Mouse (Mus musculus) midbrain, embryonic 10.5 days (tissue): ENCODE measurements around the gene Calhm1. TPM values are rescaled to one million over a fixed set of nuclear protein-coding genes. Genes with fewer than 3 reads are reported as not detected.

Source experiments
- DNase-seq: peaks from one replicate; pipeline ENCODE4 v3.0.0-alpha.2; 2017; ENCODE audit warnings: low spot score
- H3K27ac ChIP-seq: fragments of 300-500 bp; sonication (generic); replicated peaks from 2 replicates; pipeline ENCODE4 v1.5.1; 2016; ENCODE audit warnings: mild to moderate bottlenecking
- H3K27me3 ChIP-seq: fragments of 300-500 bp; sonication (generic); 2 replicates; pipeline ENCODE4 v1.6.1; 2016; ENCODE audit warnings: low read depth, mild to moderate bottlenecking; ENCODE audit not compliant: poor library complexity, severe bottlenecking
- H3K36me3 ChIP-seq: fragments of 300-500 bp; sonication (generic); 2 replicates; pipeline ENCODE4 v1.6.1; 2016; ENCODE audit warnings: mild to moderate bottlenecking, moderate library complexity
- H3K4me1 ChIP-seq: fragments of 300-500 bp; sonication (generic); 2 replicates; pipeline ENCODE4 v1.6.1; 2016
- H3K4me3 ChIP-seq: fragments of 300-500 bp; sonication (generic); 2 replicates; pipeline ENCODE4 v1.5.1; 2016; ENCODE audit warnings: mild to moderate bottlenecking, moderate library complexity
- H3K9me3 ChIP-seq: fragments of 300-500 bp; sonication (generic); replicated peaks from 2 replicates; pipeline ENCODE4 v1.6.1; 2016; ENCODE audit warnings: mild to moderate bottlenecking
- WGBS: fragments of 180-500 bp; shearing (Covaris S2); methylation state at CpG from one replicate; pipeline ENCODE4 v1.1.7; 2016; 5-methylcytosine and 5-hydroxymethylcytosine counted together
- polyA plus RNA-seq: library from polyadenylated mRNA; unstranded; fragments of >200 nt; fragmentation: Nextera tagmentation; extraction: Ambion mirVana; gene quantifications from 2 replicates; pipeline ENCODE4 v1.2.1, GENCODE M21; 2016

Gene Calhm1
- polyA plus RNA-seq, result not detected in 2 replicates

- H3K4me3 ChIP-seq, result no peak within 1 kb of the TSS
- WGBS, result 90% methylated on average over 6 of the region's 6 CpGs
- no peaks in the 10 kb centered on the region for H3K36me3 ChIP-seq
- DNase-seq, result no peak
- H3K4me1 ChIP-seq, result no peaks in the 10 kb centered on the region
- H3K9me3 ChIP-seq, result no peaks in the 10 kb centered on the region
- peaks cover 6% of the 10 kb centered on the region for H3K27me3 ChIP-seq
- no peak within 1 kb of the TSS for H3K27ac ChIP-seq
Measured at GRCm38 (mm10) chr19:47144154-47144553, at the start of gene Calhm1. Gene Calhm1 (minus strand): TSS chr19:47144254.

GRCm38 (mm10) chr19:47192158-47192557 lies 48.1 kb upstream of the Calhm1 start:
- peaks cover 8% of the 10 kb centered on the region for H3K4me1 ChIP-seq
- no peaks in the 10 kb centered on the region for H3K27me3 ChIP-seq
- no peaks in the 10 kb centered on the region for H3K36me3 ChIP-seq
- no peak for DNase-seq
- 0 out of 2 replicates have a peak, but pooled peaks cover 3% of the 10 kb centered on the region for H3K9me3 ChIP-seq
- 94% methylated on average over 5 of the region's 5 CpGs for WGBS
- no peak overlapping the region for H3K27ac ChIP-seq
- no peak overlapping the region for H3K4me3 ChIP-seq

- 86% methylated on average over 11 of the region's 11 CpGs for WGBS
- peaks cover 3% of the 10 kb centered on the region; the same call in 1 of the 2 replicates for H3K27me3 ChIP-seq
- peaks cover 23% of the 10 kb centered on the region for H3K4me1 ChIP-seq
- H3K9me3 ChIP-seq, result 0 out of 2 replicates have a peak, but pooled peaks cover 3% of the 10 kb centered on the region
- DNase-seq, result no peak
- 0 out of 2 replicates have a peak overlapping the region, but pooled peaks have one; percentile 33 for H3K27ac ChIP-seq
- no peaks in the 10 kb centered on the region for H3K36me3 ChIP-seq
- H3K4me3 ChIP-seq, result no peak overlapping the region
Measured at GRCm38 (mm10) chr19:47188515-47189128, 44.6 kb upstream of the Calhm1 start.

GRCm38 (mm10) chr19:47186514-47187275 lies 42.6 kb upstream of the Calhm1 start:
- WGBS, result 59% methylated on average over 15 of the region's 15 CpGs
- peaks cover 26% of the 10 kb centered on the region for H3K4me1 ChIP-seq
- peaks cover 6% of the 10 kb centered on the region for H3K9me3 ChIP-seq
- no peak overlapping the region for H3K27ac ChIP-seq
- no peaks in the 10 kb centered on the region for H3K36me3 ChIP-seq
- H3K4me3 ChIP-seq, result no peak overlapping the region
- DNase-seq, result no peak
- H3K27me3 ChIP-seq, result peaks cover 6% of the 10 kb centered on the region; the same call in 1 of the 2 replicates

GRCm38 (mm10) chr19:47184736-47185135 lies 40.7 kb upstream of the Calhm1 start:
- H3K27me3 ChIP-seq, result peaks cover 26% of the 10 kb centered on the region
- H3K9me3 ChIP-seq, result peaks cover 11% of the 10 kb centered on the region
- H3K4me3 ChIP-seq, result no peak overlapping the region
- WGBS, result 71% methylated on average over 4 of the region's 4 CpGs
- no peak overlapping the region for H3K27ac ChIP-seq
- no peak for DNase-seq
- H3K4me1 ChIP-seq, result peaks cover 30% of the 10 kb centered on the region
- H3K36me3 ChIP-seq, result no peaks in the 10 kb centered on the region

- WGBS, result 68% methylated on average over 8 of the region's 8 CpGs
Measured at GRCm38 (mm10) chr19:47184221-47184620, 40.2 kb upstream of the Calhm1 start.

GRCm38 (mm10) chr19:47180011-47180410 lies 36.0 kb upstream of the Calhm1 start:
- DNase-seq, result no peak
- no peak overlapping the region for H3K27ac ChIP-seq
- H3K36me3 ChIP-seq, result no peaks in the 10 kb centered on the region
- peak overlapping the region; percentile 78; the same call in 1 of the 2 replicates for H3K4me3 ChIP-seq
- H3K27me3 ChIP-seq, result peaks cover 68% of the 10 kb centered on the region
- peaks cover 31% of the 10 kb centered on the region for H3K4me1 ChIP-seq
- peaks cover 11% of the 10 kb centered on the region for H3K9me3 ChIP-seq
- WGBS, result 10% methylated on average over 8 of the region's 8 CpGs

More at GRCm38 (mm10) chr19:47184221-47184620, 40.2 kb upstream of the Calhm1 start:
- Histone ChIP-seq H3K9me3 (peaks cover 11% of the 10 kb centered on the region), H3K36me3 (no peaks in the 10 kb centered on the region), H3K27me3 (peaks cover 31% of the 10 kb centered on the region), H3K4me3 (no peak overlapping the region), H3K4me1 (peaks cover 35% of the 10 kb centered on the region), H3K27ac (no peak overlapping the region)
- no peak for DNase-seq

- Histone ChIP-seq H3K4me3 (peak overlapping the region; percentile 78), H3K36me3 (no peaks in the 10 kb centered on the region), H3K9me3 (peaks cover 11% of the 10 kb centered on the region), H3K27me3 (peaks cover 68% of the 10 kb centered on the region), H3K4me1 (peaks cover 29% of the 10 kb centered on the region), H3K27ac (peak overlapping the region; percentile 74)
- peak; percentile 35 for DNase-seq
- under 1% methylated on average over 37 of the region's 42 CpGs for WGBS
Measured at GRCm38 (mm10) chr19:47179272-47179809, 35.3 kb upstream of the Calhm1 start.

- WGBS, result under 1% methylated on average over 98 of the region's 98 CpGs
- DNase-seq, result peak; percentile 74
- Histone ChIP-seq H3K27ac (peak within 1 kb of the TSS; percentile 74), H3K27me3 (peaks cover 66% of the 10 kb centered on the region), H3K4me3 (peak within 1 kb of the TSS; percentile 78), H3K4me1 (peaks cover 25% of the 10 kb centered on the region), H3K9me3 (peaks cover 11% of the 10 kb centered on the region), H3K36me3 (no peaks in the 10 kb centered on the region)
Measured at GRCm38 (mm10) chr19:47178431-47179271, 34.6 kb upstream of the Calhm1 start, which contains the start of gene Neurl1a. Gene Neurl1a (plus strand): TSS chr19:47178820.

- peaks cover 11% of the 10 kb centered on the region for H3K9me3 ChIP-seq
- peaks cover 66% of the 10 kb centered on the region for H3K27me3 ChIP-seq
- peak overlapping the region; percentile 78 for H3K4me3 ChIP-seq
- no peak for DNase-seq
- WGBS, result 18% methylated on average over 10 of the region's 10 CpGs
- peaks cover 22% of the 10 kb centered on the region for H3K4me1 ChIP-seq
- H3K27ac ChIP-seq, result no peak overlapping the region
- no peaks in the 10 kb centered on the region for H3K36me3 ChIP-seq
Measured at GRCm38 (mm10) chr19:47178001-47178400, 33.9 kb upstream of the Calhm1 start.

- no peak for DNase-seq
- no peak overlapping the region for H3K4me3 ChIP-seq
- H3K27ac ChIP-seq, result no peak overlapping the region
- H3K36me3 ChIP-seq, result no peaks in the 10 kb centered on the region
- H3K9me3 ChIP-seq, result peaks cover 8% of the 10 kb centered on the region
- peaks cover 22% of the 10 kb centered on the region for H3K4me1 ChIP-seq
- 78% methylated on average over 2 of the region's 2 CpGs for WGBS
- H3K27me3 ChIP-seq, result peaks cover 65% of the 10 kb centered on the region
Measured at GRCm38 (mm10) chr19:47176916-47177505, 33.0 kb upstream of the Calhm1 start.

GRCm38 (mm10) chr19:47175472-47175871 lies 31.4 kb upstream of the Calhm1 start:
- DNase-seq, result no peak
- no peak overlapping the region for H3K4me3 ChIP-seq
- H3K27me3 ChIP-seq, result peaks cover 50% of the 10 kb centered on the region
- peaks cover 22% of the 10 kb centered on the region for H3K4me1 ChIP-seq
- H3K36me3 ChIP-seq, result no peaks in the 10 kb centered on the region
- H3K27ac ChIP-seq, result no peak overlapping the region
- 74% methylated on average over 2 of the region's 2 CpGs for WGBS
- no peaks in the 10 kb centered on the region for H3K9me3 ChIP-seq
